Mouse (Mus musculus): ENCODE data around the gene Slc28a1.
A peak's percentile ranks its signal among the peaks of the same experiment; 100 is the strongest.
"Not testable (repeated sequence)": the region's sequence is repeated elsewhere in the genome, so short reads cannot be mapped to it uniquely, and the experiment has no call there.

The Slc28a1 gene

DNA sequence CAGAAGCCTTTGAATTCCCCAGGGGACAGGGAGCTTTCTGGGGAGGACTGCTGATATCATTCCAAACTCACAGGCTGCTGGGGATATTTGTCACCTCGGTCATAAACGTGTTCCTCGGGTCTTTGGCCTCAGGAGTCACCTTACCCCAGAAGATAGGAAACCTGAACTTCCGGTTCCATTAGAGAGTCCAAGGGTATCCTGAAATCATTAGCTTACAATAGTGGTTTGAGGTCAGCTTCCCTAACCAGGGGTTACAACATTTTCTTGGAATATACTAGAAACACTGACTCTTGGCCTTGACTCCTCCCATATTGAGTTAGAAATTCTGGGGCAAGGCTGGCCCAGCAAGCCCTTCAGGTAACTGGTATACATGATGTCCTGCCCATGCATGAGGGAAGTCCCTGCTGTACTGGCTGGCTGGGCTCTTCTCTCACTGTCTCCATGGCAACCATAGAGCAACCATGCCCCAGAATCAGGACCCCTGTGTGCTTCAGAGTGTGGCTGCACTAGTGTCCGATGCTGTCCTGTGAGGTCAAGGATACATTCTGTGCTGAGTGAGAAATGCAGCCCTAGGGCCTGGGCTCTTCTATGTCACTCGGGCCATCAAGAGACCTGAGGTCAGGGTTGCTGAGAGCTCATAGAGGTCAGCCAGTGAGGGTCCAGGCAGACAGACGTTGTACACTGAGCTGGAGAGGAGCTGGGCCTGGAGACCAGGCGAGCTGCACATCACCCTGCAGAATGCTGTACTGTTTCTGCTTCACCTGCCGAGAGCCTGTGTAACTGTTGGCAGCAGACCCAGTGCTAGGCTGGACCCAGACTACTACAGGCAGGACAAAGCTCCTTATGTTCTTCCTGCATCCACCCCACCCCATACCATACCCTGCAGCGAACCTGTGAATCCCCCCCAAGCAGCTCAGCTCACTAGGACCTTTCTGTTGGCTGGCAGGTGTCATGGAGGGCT, 10.9 kb downstream of the Slc28a1 start:
- no peak for DNase-seq

- DNase-seq, result no peak
These were observed 17.3 kb downstream of the Slc28a1 start for GRCm38 (mm10) chr7:81131864-81132263.

DNA sequence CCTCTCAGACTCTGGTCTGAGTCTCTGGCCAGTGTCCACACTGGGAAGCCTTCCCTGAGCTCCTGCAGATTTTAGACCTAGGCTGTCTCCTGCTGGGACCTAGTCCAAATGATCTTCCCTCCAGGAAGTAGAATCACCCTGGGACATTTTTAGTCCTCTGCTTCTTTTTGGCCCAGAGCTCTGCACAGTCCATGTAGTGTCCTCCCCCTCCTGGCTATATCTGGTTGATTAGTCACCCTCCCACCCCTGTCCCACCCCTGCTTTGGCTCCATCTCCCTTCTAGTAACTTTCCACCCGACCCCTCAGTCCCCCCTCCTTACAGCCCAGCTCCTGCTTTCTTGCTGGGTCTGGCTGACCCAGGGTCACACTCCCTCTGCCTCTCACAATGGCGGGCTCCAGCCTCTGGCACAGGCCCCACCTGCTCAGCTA, 18.3 kb downstream of the Slc28a1 start:
- DNase-seq, result no peak

DNA sequence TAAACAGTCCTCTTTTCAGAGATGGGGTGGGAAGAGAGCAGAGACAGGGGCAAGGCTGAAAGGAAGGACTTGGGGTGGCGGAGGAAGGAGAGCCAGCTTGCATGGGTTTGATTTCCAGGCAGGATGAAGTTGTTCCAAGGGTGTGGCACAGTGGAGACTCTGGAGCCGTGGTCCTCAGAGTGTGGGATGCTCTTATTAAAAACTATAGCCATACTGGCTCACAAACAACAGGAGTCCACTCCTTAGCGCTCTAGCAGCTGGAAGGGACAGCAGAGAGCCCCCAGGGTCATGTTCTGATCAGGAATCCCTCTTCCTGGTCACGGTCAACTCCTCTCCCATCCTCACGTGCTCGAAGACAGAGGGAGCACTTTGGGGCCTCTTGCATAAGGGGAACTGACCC, 18.8 kb downstream of the Slc28a1 start:
- DNase-seq, result no peak

DNA sequence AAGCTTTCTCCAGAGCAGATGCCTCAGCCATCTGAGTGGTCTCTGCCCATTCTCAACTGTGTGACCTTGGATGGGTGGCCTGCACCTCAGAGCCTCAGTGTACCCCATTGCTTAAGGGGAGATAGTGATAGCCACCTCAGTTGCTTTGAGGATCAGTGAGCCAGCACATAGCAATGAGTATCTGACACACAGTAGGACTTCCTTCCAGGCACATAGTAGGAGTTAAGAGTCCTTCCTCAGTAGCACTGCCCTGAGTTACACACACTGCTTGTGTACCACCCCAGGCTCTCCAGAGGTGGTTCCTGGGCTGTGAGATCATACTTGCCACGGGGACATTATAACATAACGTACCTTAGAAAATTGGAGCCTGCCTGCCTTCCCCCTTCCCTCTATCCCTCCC, 19.3 kb downstream of the Slc28a1 start:
- DNase-seq, result no peak

DNA sequence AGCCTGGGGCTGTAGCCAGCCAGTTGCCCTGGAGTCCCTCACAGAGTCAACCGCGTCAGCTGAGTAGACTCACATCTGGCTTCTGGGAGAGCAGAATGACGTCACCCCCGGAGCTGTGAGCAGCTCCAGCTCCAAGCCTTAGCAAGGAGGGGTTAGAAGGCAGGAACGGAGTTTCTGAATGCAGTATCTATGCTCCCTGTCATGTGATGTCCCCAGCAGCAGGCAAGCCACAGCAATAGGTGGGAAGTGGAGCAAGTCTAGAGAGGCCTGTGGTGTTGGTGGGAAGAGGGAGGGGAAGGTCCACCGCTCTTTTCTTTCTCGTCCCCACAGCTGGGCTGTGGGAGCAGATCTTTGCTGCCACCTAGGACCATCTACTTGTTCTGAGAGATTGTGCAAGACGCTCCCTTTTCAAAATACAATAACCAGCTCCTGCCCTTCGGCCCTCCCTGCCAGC, 20.0 kb downstream of the Slc28a1 start:
- peak; percentile 85 for DNase-seq

DNA sequence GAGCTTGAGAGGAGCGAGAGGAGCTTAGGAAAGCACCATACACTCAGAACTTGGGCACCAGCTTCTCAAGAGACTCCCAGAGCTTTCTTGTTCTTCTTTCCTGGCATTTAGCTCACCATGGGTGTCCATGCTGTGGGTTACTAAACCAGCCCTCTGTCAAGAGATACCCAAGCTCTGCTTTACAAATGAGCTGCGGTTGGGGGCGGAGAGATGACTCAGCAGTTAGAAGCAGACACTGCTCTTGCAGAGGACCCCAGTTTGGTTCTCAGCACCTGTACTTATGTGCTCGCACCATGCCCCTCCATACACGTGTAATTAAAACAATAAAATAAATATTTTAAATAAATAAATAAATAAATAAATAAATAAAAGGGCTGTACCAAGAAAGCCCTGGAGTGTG, 22.7 kb downstream of the Slc28a1 start:
- DNase-seq, result no peak

DNA sequence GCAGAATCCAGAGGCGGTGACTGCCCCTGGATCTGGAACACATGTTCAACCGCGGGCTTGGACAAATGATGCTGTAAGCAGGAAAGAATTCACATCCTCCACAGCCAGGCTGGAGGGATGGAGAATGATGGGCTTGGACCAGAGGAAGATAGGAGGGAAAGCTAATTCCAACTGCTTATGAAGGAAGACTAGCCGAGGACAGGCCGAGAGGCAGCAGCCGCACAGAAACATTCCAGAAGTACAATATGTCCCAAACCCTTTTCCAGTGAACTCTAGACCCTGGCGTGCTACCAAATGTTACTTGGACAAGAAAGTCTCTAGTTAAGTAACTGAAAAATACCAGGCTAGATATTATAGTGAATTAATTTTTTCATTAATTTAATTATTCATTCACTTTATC, 24.5 kb downstream of the Slc28a1 start:
- DNase-seq, result no peak

GRCm38 (mm10) chr7:81139671-81140404, 25.2 kb downstream of the Slc28a1 start:
- no peak for DNase-seq

GRCm38 (mm10) chr7:81141541-81141940, 26.9 kb downstream of the Slc28a1 start:
- no peak for DNase-seq

DNA sequence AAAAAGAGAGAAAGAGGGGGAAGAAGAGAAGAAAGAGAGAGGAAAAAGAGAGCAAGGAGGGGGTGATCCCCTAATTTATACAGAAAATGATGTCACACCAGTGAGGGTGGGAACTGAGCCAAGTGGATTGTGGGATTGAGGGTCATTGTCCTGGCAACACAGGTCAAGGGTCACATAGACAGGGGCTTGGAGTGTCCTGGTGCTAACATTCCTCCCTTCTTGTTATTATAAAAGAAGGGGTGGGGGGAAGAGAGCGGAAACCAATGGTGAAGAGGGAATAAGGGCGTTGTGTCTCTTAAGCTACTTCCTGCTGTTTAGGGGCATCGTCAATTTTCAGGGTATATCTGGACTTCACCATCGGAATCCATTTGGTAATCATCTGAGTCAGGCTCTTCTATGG, 28.5 kb downstream of the Slc28a1 start:
- not testable (repeated sequence) for DNase-seq

DNA sequence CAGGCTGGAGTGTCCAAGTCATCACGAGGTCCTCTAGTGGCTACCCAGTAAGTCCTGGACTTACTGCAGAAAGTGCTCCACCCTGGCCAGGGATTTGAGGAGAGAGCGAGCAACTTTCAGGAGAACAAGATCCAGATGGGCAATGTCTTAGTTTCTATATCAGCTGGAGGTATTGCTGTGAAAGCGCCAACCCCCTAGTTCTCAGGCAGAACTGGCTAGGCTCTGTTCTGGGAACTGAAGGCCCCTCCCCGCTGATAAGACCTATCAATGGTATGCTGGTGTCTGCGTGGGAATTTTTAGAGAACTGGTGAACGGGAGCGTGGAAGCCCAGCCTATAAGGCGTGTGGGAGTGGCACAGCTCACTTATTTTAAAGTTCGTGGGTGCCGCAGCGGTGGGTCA, 35.2 kb downstream of the Slc28a1 start:
- DNase-seq, result no peak

GRCm38 (mm10) chr7:81151216-81151615, 36.6 kb downstream of the Slc28a1 start:
- no peak for DNase-seq

- DNase-seq, result no peak
These were observed 37.7 kb downstream of the Slc28a1 start for GRCm38 (mm10) chr7:81152306-81152705.

DNA sequence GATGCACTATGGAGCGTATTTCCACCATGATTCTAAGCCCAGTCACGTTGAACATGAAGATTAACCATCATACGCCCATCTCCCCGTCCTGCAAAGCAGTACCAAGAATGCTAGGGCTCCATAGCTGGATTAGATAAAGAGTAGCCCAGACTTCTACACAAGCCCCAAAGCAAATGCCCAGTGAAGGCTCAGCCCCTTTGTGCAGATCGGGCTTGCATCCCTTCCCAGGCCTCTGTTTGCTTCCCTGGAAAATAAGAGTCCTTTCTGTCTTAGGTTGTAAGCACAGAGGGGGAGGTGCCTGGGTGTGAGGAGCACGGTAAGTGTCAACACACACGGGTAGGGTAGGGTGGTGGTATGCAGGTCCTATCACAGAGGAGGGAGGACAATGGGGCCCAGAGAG, 38.2 kb downstream of the Slc28a1 start:
- no peak for DNase-seq

GRCm38 (mm10) chr7:81153327-81153726, 38.7 kb downstream of the Slc28a1 start:
- DNase-seq, result no peak

GRCm38 (mm10) chr7:81154244-81154643, 39.6 kb downstream of the Slc28a1 start:
- not testable (repeated sequence) for DNase-seq

DNA sequence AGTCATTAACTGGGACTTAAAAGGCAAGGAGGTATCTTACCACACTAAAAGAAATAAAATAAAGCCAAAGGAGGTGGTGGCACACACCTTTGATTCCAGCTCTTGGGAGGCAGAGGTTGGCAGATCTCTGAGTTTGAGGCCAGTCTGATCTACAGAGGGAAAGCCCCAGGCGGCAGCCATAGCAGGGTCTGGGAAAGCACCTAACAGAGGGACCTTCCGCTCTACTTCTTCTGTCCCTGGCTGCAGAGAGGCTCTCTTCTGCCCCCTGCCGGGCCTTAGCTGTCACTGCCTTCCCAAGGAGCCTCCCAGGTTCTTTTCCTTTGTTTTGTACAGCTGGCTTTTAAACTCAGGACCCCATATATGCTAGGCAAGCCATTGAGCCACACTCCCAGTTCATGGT, 40.4 kb downstream of the Slc28a1 start:
- no peak for DNase-seq

DNA sequence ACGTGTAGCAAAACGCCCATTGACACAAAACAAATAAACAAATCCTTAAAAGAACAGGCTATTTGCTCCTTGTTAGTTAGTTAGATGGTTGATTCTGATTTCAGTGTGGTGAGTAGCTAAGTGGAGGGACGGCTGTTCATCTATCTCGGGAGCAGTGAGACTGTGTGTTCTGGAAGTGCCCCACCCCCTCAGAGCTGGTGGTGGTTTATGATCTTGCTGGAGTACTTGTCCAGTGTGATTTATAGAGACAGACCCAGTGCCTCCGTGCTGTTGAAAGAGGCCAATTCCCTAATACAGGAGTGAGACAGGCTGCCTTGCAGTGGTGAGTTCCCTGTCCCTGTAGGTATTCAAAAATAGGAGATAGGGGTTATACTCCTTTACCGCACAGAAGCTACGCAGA, 44.3 kb downstream of the Slc28a1 start:
- DNase-seq, result no peak

GRCm38 (mm10) chr7:81161666-81162065, 47.1 kb downstream of the Slc28a1 start:
- no peak for DNase-seq

DNA sequence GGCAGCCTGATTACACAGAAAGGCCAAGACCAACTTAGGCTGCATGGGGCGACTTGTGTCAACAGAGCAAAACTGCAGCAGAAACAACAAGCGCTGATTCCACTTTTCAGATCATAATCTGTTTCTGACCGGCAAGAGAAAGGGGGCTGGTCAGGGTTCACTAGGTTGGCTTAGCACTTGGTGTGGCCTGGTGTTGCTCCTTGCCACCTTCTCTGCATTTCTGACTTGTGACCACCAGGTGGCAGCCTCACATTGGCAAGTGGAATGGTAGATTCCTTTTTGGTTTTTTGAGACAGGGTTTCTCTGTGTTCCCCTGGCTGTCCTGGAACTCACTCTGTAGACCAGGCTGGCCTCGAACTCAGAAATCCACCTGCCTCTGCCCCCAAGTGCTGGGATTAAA, 47.7 kb downstream of the Slc28a1 start:
- peak; percentile 46 for DNase-seq

DNA sequence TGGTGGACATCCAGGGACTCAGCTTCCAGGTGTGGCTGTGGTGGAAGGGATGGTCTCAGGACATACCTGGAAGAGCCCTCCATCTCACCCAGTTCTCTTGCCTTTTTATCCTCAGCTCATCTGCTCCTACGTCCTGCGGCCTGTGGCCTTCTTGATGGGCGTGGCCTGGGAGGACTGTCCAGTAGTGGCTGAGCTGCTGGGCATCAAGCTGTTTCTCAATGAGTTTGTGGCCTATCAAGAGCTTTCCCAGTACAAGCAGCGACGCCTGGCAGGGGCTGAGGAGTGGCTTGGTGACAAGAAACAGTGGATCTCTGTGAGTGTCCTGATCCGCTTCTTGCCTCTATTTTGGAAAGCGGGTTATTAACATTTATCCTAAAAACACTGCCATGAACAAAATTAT, 49.8 kb downstream of the Slc28a1 start:
- DNase-seq, result no peak

GRCm38 (mm10) chr7:81167124-81167523, 52.5 kb downstream of the Slc28a1 start:
- peak; percentile 27 for DNase-seq

- DNase-seq, result no peak
These were observed 54.8 kb downstream of the Slc28a1 start for GRCm38 (mm10) chr7:81169351-81169750.

Measured in layer of hippocampus, adult 9-11 months (tissue).